Mouse (Mus musculus): ENCODE measurements around the gene Tcp11l1. TPM values are rescaled to one million over a fixed set of nuclear protein-coding genes. Genes with fewer than 3 reads are reported as not detected.

The Tcp11l1 gene
- total RNA-seq, 2 experiments from 2014 or later, result 40.0 to 42.2 TPM

- intact Hi-C loops (cut with DNase I), result no loop called here
- DNase-seq (ENCODE audit: low spot score in 2 of 2), result no peak
Observed at GRCm38 (mm10) chr2:104615985-104616711, 95.8 kb downstream of the Tcp11l1 start.

- intact Hi-C loops (cut with DNase I), result no loop called here
- DNase-seq (ENCODE audit: low spot score in 2 of 2), result no peak
Observed at GRCm38 (mm10) chr2:104614786-104615185, 97.2 kb downstream of the Tcp11l1 start.

Other genes starting within 250 kb of the Tcp11l1 start
- 10 to 100 TPM; 85.7 to 86.5 TPM for gene Hipk3, start 217.7 kb downstream of the Tcp11l1 start, total RNA-seq (2021)
- gene Cstf3, start 121.6 kb downstream of the Tcp11l1 start, total RNA-seq (2021), result 10 to 100 TPM; 41.6 to 43.7 TPM
- not detected for gene Pin1rt1, start 4.2 kb upstream of the Tcp11l1 start, total RNA-seq (2021)
- gene Depdc7, start 30.7 kb upstream of the Tcp11l1 start, total RNA-seq (2021), result 1 to 10 TPM; 1.4 to 1.7 TPM
- gene Qser1, start 104.6 kb upstream of the Tcp11l1 start, total RNA-seq (2021), result 1 to 10 TPM; 9.0 to 9.5 TPM
- under 1 TPM; 0.25 to 0.48 TPM for gene Prrg4, start 137.7 kb upstream of the Tcp11l1 start, total RNA-seq (2021)
- not detected for gene Ccdc73, start 155.6 kb upstream of the Tcp11l1 start, total RNA-seq (2021)